Mouse (Mus musculus) macrophage (primary cell): Measurements from ENCODE around the gene Bbs7. TPM values are rescaled to one million over a fixed set of nuclear protein-coding genes. Genes with fewer than 3 reads are reported as not detected.
"Not testable (repeated sequence)": the region's sequence is repeated elsewhere in the genome, so short reads cannot be mapped to it uniquely, and the experiment has no call there.

Source experiments
- H3K27ac ChIP-seq: fragments of 350-480 bp; formaldehyde crosslinking; 2 replicates; pipeline ENCODE4 v1.9.0; 2021
- H3K36me3 ChIP-seq: fragments of 350-480 bp; formaldehyde crosslinking; 2 replicates; pipeline ENCODE4 v1.9.0; 2021; ENCODE audit errors: inconsistent target
- H3K4me3 ChIP-seq: fragments of 350-480 bp; formaldehyde crosslinking; 2 replicates; pipeline ENCODE4 v1.9.0; 2021; ENCODE audit errors: inconsistent target
- H3K79me2 ChIP-seq: fragments of 350-480 bp; formaldehyde crosslinking; 2 replicates; pipeline ENCODE4 v1.9.0; 2021; ENCODE audit errors: inconsistent target
- WGBS: methylation state at CpG from one replicate; pipeline ENCODE4 v1.1.7; 2026; ENCODE audit warnings: inconsistent platforms; ENCODE audit not compliant: missing documents; 5-methylcytosine and 5-hydroxymethylcytosine counted together
- polyA plus RNA-seq: library from polyadenylated mRNA; stranded (reverse); fragments of 250-400 nt; gene quantifications from 3 replicates; pipeline ENCODE4 v1.2.4, GENCODE M21; 2018; ENCODE audit warnings: inconsistent platforms
- total RNA-seq, 78 experiments: library from RNA; depleted of rRNA; stranded (reverse); fragments of 250-400 nt; gene quantifications; 1 replicate in 9 of 78; 2 replicates in 24 of 78; 3 replicates in 43 of 78; 4 replicates in 2 of 78; pipeline ENCODE4 v1.2.4; 2018; ENCODE audit warnings: inconsistent platforms in 56 of 78

The Bbs7 gene
- 10 to 100 TPM in 20 of 26 experiments, 1 to 10 TPM in 6; 4.8 to 32.2 (median 15.4) TPM for total RNA-seq (2018; cell fraction: chromatin; rRNA removed)
- 1 to 10 TPM; 3.2 to 10.0 (median 5.9) TPM for total RNA-seq (2018; cell fraction: cytosol; rRNA removed)
- 10 to 100 TPM in 11 of 26 experiments, 1 to 10 TPM in 15; 2.9 to 22.7 (median 9.3) TPM for total RNA-seq (2018; cell fraction: nucleus; rRNA removed)
- 5.8 to 12.6 TPM (median 7.9 TPM) in 3 replicates for polyA plus RNA-seq

- Histone ChIP-seq H3K27ac (no peak within 1 kb of the TSS), H3K36me3 (no peaks in the 10 kb centered on the region), H3K79me2 (no peaks in the 10 kb centered on the region), H3K4me3 (peak within 1 kb of the TSS; percentile 38)
- 2% methylated on average over 37 of the region's 38 CpGs for whole genome bisulfite sequencing
Measured at GRCm38 (mm10) chr3:36613202-36613907, at the start of gene Bbs7. Gene Bbs7 (minus strand): TSS chr3:36613477.

- H3K79me2 ChIP-seq, H3K27ac ChIP-seq, H3K4me3 ChIP-seq, H3K36me3 ChIP-seq: not testable (repeated sequence)
Measured at GRCm38 (mm10) chr3:36645245-36645559, 31.9 kb upstream of the Bbs7 start.

- H3K4me3 ChIP-seq = no peak overlapping the region
- H3K36me3 ChIP-seq = no peaks in the 10 kb centered on the region
- no peaks in the 10 kb centered on the region for H3K79me2 ChIP-seq
- 86% methylated on average over 3 of the region's 3 CpGs for WGBS
- H3K27ac ChIP-seq = no peak overlapping the region
Measured at GRCm38 (mm10) chr3:36644554-36645244, 31.4 kb upstream of the Bbs7 start.

GRCm38 (mm10) chr3:36643354-36643753 lies 30.1 kb upstream of the Bbs7 start:
- Histone ChIP-seq H3K4me3 (no peak overlapping the region), H3K36me3 (no peaks in the 10 kb centered on the region), H3K27ac (no peak overlapping the region), H3K79me2 (no peaks in the 10 kb centered on the region)
- WGBS = 88% methylated on average over 3 of the region's 3 CpGs

GRCm38 (mm10) chr3:36642736-36643135 lies 29.5 kb upstream of the Bbs7 start:
- WGBS = 82% methylated on average over 13 of the region's 13 CpGs
- H3K27ac ChIP-seq = no peak overlapping the region
- no peak overlapping the region for H3K4me3 ChIP-seq
- no peaks in the 10 kb centered on the region for H3K79me2 ChIP-seq
- H3K36me3 ChIP-seq = no peaks in the 10 kb centered on the region

- H3K79me2 ChIP-seq = no peaks in the 10 kb centered on the region
- H3K4me3 ChIP-seq = no peak overlapping the region
- no peaks in the 10 kb centered on the region for H3K36me3 ChIP-seq
- H3K27ac ChIP-seq = no peak overlapping the region
- 92% methylated on average over 2 of the region's 2 CpGs for WGBS
Measured at GRCm38 (mm10) chr3:36640787-36641186, 27.5 kb upstream of the Bbs7 start.

- Histone ChIP-seq H3K79me2 (no peaks in the 10 kb centered on the region), H3K4me3 (no peak overlapping the region), H3K36me3 (no peaks in the 10 kb centered on the region), H3K27ac (no peak overlapping the region)
- WGBS = 58% methylated on average over 4 of the region's 4 CpGs
Measured at GRCm38 (mm10) chr3:36635449-36635848, 22.2 kb upstream of the Bbs7 start.

GRCm38 (mm10) chr3:36626803-36627202 lies 13.5 kb upstream of the Bbs7 start:
- Histone ChIP-seq H3K36me3 (no peaks in the 10 kb centered on the region), H3K27ac (no peak overlapping the region), H3K4me3 (no peak overlapping the region), H3K79me2 (no peaks in the 10 kb centered on the region)
- WGBS = 90% methylated on average over 2 of the region's 2 CpGs

- Histone ChIP-seq H3K27ac (no peak overlapping the region), H3K4me3 (no peak overlapping the region), H3K36me3 (no peaks in the 10 kb centered on the region), H3K79me2 (no peaks in the 10 kb centered on the region)
- WGBS = 88% methylated on average over 7 of the region's 7 CpGs
Measured at GRCm38 (mm10) chr3:36618181-36618580, 4.9 kb upstream of the Bbs7 start.

- H3K4me3 ChIP-seq = no peak overlapping the region
- WGBS = 59% methylated on average over 5 of the region's 5 CpGs
- no peaks in the 10 kb centered on the region for H3K36me3 ChIP-seq
- H3K79me2 ChIP-seq = no peaks in the 10 kb centered on the region
- no peak overlapping the region for H3K27ac ChIP-seq
Measured at GRCm38 (mm10) chr3:36613908-36614255, 605 bp upstream of the Bbs7 start.

- Histone ChIP-seq H3K4me3 (peak overlapping the region; percentile 38), H3K27ac (no peak overlapping the region), H3K36me3 (no peaks in the 10 kb centered on the region), H3K79me2 (no peaks in the 10 kb centered on the region)
- WGBS = 36% methylated on average over 6 of the region's 6 CpGs
Measured at GRCm38 (mm10) chr3:36612687-36613086, 590 bp downstream of the Bbs7 start.

- WGBS = 90% methylated on average over 7 of the region's 7 CpGs
- Histone ChIP-seq H3K79me2 (no peaks in the 10 kb centered on the region), H3K4me3 (no peak overlapping the region), H3K36me3 (no peaks in the 10 kb centered on the region), H3K27ac (no peak overlapping the region)
Measured at GRCm38 (mm10) chr3:36605894-36606783, 7.1 kb downstream of the Bbs7 start.

- 95% methylated on average over 5 of the region's 9 CpGs for WGBS
- not testable (repeated sequence) for H3K4me3 ChIP-seq, H3K27ac ChIP-seq, H3K79me2 ChIP-seq, H3K36me3 ChIP-seq
Measured at GRCm38 (mm10) chr3:36599773-36600172, 13.5 kb downstream of the Bbs7 start.

GRCm38 (mm10) chr3:36598811-36599210 lies 14.5 kb downstream of the Bbs7 start:
- no peak overlapping the region for H3K4me3 ChIP-seq
- H3K79me2 ChIP-seq = no peaks in the 10 kb centered on the region
- WGBS = 84% methylated on average over 3 of the region's 3 CpGs
- H3K36me3 ChIP-seq = no peaks in the 10 kb centered on the region
- no peak overlapping the region for H3K27ac ChIP-seq
